Mouse (Mus musculus) forebrain, embryonic 16.5 days (tissue): ENCODE data around the gene Dgki. TPM values are rescaled to one million over a fixed set of nuclear protein-coding genes. Genes with fewer than 3 reads are reported as not detected.
A peak's percentile ranks its signal among the peaks of the same experiment; 100 is the strongest.

Experiments
- ATAC-seq: fragments of 200-750 bp; cut with Nextera tagmentation; 2 replicates; pipeline ENCODE4 v1.8.0; 2017; ENCODE audit warnings: mild to moderate bottlenecking, moderate library complexity
- H3K27ac ChIP-seq: fragments of 300-500 bp; sonication (generic); 2 replicates; pipeline ENCODE4 v1.5.1; 2014; ENCODE audit warnings: low read length, control low read depth
- H3K27me3 ChIP-seq: fragments of 300-500 bp; sonication (generic); replicated peaks from 2 replicates; pipeline ENCODE4 v1.6.1; 2014; ENCODE audit warnings: low read length; ENCODE audit not compliant: control insufficient read depth, insufficient read depth
- H3K36me3 ChIP-seq: fragments of 300-500 bp; sonication (generic); 2 replicates; pipeline ENCODE4 v1.6.1; 2014; ENCODE audit not compliant: control insufficient read depth, insufficient read depth
- H3K4me1 ChIP-seq: fragments of 300-500 bp; sonication (generic); replicated peaks from 2 replicates; pipeline ENCODE4 v1.6.1; 2014; ENCODE audit warnings: low read length; ENCODE audit not compliant: control insufficient read depth, insufficient read depth
- H3K4me2 ChIP-seq: fragments of 300-500 bp; sonication (generic); 2 replicates; pipeline ENCODE4 v1.6.1; 2014; ENCODE audit warnings: mild to moderate bottlenecking, low read length, control low read depth
- H3K4me3 ChIP-seq: fragments of 300-500 bp; sonication (generic); replicated peaks from 2 replicates; pipeline ENCODE4 v1.5.1; 2014; ENCODE audit warnings: mild to moderate bottlenecking, low read length, control low read depth
- H3K9ac ChIP-seq: fragments of 300-500 bp; sonication (generic); replicated peaks from 2 replicates; pipeline ENCODE4 v1.6.1; 2014; ENCODE audit warnings: low read depth, low read length, control low read depth
- H3K9me3 ChIP-seq: fragments of 300-500 bp; sonication (generic); 2 replicates; pipeline ENCODE4 v1.6.1; 2016; ENCODE audit warnings: low read length; ENCODE audit not compliant: control insufficient read depth
- WGBS: fragments of 180-500 bp; shearing (Covaris S2); extraction: QIAGEN DNeasy Blood & Tissue Kit; methylation state at CpG from one replicate; pipeline ENCODE4 v1.1.7; 2014; 5-methylcytosine and 5-hydroxymethylcytosine counted together
- polyA plus RNA-seq: library from polyadenylated mRNA; unstranded; fragments of >200 nt; fragmentation: Nextera tagmentation; extraction: Ambion mirVana; gene quantifications from 2 replicates; pipeline ENCODE4 v1.2.1, GENCODE M21; 2015

Gene Dgki
- polyA plus RNA-seq, 1 experiment from 2014 or later = 9.6 TPM

GRCm38 (mm10) chr6:37150483-37150882 is 149.5 kb downstream of the Dgki start:
- Histone ChIP-seq H3K9me3 (no peaks in the 10 kb centered on the region), H3K4me2 (no peak overlapping the region), H3K36me3 (no peaks in the 10 kb centered on the region), H3K27ac (no peak overlapping the region), H3K27me3 (no peaks in the 10 kb centered on the region), H3K4me1 (peaks cover 5% of the 10 kb centered on the region; the same call in 1 of the 2 replicates), H3K9ac (no peak overlapping the region), H3K4me3 (no peak overlapping the region)
- WGBS = 67% methylated on average over 2 of the region's 2 CpGs
- ATAC-seq = no peak

GRCm38 (mm10) chr6:37150038-37150437 is 149.9 kb downstream of the Dgki start:
- no peak overlapping the region for H3K4me2 ChIP-seq
- H3K36me3 ChIP-seq = no peaks in the 10 kb centered on the region
- no peak for ATAC-seq
- no peak overlapping the region for H3K9ac ChIP-seq
- H3K27ac ChIP-seq = no peak overlapping the region
- H3K4me1 ChIP-seq = peaks cover 5% of the 10 kb centered on the region; the same call in 1 of the 2 replicates
- no peaks in the 10 kb centered on the region for H3K9me3 ChIP-seq
- no peak overlapping the region for H3K4me3 ChIP-seq
- H3K27me3 ChIP-seq = no peaks in the 10 kb centered on the region
- 89% methylated on average over 4 of the region's 4 CpGs for WGBS

DNA sequence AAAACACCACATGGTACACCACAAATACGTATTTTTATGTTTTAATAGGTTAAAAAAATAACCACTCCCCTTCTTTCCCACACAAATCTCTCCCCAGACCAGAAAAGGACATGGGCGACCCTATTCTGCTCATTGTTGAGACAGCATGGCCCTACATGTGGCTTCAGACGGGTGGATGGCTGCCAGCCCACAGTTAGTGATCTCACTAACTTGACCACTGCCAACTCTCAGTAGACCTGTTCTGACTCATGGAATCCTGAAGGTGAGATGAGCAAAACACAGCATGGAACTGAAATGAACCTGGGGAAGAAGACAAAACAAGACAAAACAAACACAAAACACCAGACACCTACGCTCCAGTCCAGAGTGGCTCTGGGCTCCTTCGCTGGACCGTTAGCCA is 150.8 kb downstream of the Dgki start:
- H3K4me1 ChIP-seq = peaks cover 5% of the 10 kb centered on the region; the same call in 1 of the 2 replicates
- ATAC-seq = no peak
- H3K27me3 ChIP-seq = no peaks in the 10 kb centered on the region
- H3K36me3 ChIP-seq = no peaks in the 10 kb centered on the region
- H3K27ac ChIP-seq = no peak overlapping the region
- no peak overlapping the region for H3K4me2 ChIP-seq
- WGBS = 90% methylated on average over 6 of the region's 6 CpGs
- no peak overlapping the region for H3K9ac ChIP-seq
- H3K9me3 ChIP-seq = no peaks in the 10 kb centered on the region
- no peak overlapping the region for H3K4me3 ChIP-seq

GRCm38 (mm10) chr6:37147431-37148022 is 152.5 kb downstream of the Dgki start:
- 96% methylated on average over 4 of the region's 4 CpGs for WGBS
- no peak overlapping the region for H3K27ac ChIP-seq

DNA sequence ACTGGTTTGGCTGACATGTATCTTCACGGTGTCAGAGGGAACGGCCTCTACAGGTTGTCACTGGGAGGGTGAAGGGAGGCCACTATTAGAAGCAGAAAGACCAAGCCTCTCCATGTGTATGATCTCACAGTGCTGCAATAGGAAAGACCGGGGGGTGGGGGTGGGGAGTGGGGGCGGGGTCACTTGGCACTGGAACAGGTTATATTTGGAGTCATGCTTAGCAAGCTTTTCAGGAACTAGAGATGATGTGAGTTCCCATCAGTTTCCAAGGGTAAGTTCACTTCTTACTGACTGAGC is 156.2 kb downstream of the Dgki start:
- 0 out of 2 replicates have a peak, but pooled peaks have one; percentile 29 for ATAC-seq
- H3K27ac ChIP-seq = peak overlapping the region; percentile 63; the same call in 1 of the 2 replicates
- H3K9ac ChIP-seq = no peak overlapping the region
- peaks cover 12% of the 10 kb centered on the region for H3K4me1 ChIP-seq
- no peak overlapping the region for H3K4me3 ChIP-seq
- no peaks in the 10 kb centered on the region for H3K36me3 ChIP-seq
- H3K9me3 ChIP-seq = no peaks in the 10 kb centered on the region
- no peaks in the 10 kb centered on the region for H3K27me3 ChIP-seq
- H3K4me2 ChIP-seq = no peak overlapping the region
- 49% methylated on average over 4 of the region's 4 CpGs for WGBS

More at GRCm38 (mm10) chr6:37147431-37148022, 152.5 kb downstream of the Dgki start:
- Histone ChIP-seq H3K27me3 (no peaks in the 10 kb centered on the region), H3K9ac (no peak overlapping the region), H3K36me3 (no peaks in the 10 kb centered on the region), H3K4me3 (no peak overlapping the region), H3K9me3 (no peaks in the 10 kb centered on the region), H3K4me1 (peaks cover 17% of the 10 kb centered on the region), H3K4me2 (no peak overlapping the region)
- ATAC-seq = no peak

DNA sequence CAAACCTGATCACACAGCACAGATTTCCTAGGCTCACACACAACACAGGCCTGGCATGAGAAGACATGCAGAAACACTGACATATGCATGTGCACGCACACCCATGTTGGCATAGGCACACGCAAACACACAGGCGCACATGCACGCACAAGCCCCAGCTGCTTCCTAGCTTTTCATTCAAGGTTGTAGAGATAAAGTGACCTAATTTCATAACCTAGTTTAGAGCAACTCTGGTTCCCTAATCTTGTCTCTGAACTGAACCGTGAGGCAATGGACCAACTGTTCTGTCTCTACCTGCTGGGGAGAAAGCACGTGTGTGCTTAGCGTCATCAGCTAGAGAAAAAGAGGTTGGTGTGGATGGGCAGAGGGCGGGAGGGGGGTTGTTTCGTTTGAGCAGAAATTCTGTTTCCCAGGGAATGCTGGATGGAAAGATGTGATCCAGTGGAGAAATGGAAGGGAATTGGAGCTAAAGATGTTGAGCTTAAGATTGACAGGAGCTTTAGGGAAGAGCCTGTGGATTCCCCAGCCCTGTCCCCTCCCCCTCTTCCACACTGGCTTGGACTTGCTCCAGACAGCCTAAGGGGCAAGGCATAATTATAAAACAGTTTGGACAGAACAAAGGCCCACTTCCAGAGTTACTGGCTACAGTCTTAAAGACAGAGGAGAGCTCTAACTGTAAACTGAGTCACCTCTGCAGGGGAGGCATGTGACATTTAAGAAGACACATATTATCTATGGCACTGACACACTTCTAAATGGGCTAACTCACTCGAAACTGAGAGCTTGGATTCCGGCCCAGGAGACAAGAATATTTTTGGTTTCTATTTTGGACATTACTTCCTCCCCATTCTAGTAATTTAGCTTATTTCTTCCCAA is 156.8 kb downstream of the Dgki start:
- Histone ChIP-seq H3K4me3 (no peak overlapping the region), H3K4me1 (peaks cover 12% of the 10 kb centered on the region), H3K36me3 (no peaks in the 10 kb centered on the region), H3K9me3 (no peaks in the 10 kb centered on the region), H3K9ac (no peak overlapping the region), H3K4me2 (no peak overlapping the region), H3K27me3 (no peaks in the 10 kb centered on the region), H3K27ac (peak overlapping the region; percentile 63)
- ATAC-seq = peak; percentile 84
- 62% methylated on average over 11 of the region's 11 CpGs for WGBS

GRCm38 (mm10) chr6:37138816-37139215 is 161.2 kb downstream of the Dgki start:
- ATAC-seq = no peak
- H3K4me2 ChIP-seq = no peak overlapping the region
- no peaks in the 10 kb centered on the region for H3K36me3 ChIP-seq

DNA sequence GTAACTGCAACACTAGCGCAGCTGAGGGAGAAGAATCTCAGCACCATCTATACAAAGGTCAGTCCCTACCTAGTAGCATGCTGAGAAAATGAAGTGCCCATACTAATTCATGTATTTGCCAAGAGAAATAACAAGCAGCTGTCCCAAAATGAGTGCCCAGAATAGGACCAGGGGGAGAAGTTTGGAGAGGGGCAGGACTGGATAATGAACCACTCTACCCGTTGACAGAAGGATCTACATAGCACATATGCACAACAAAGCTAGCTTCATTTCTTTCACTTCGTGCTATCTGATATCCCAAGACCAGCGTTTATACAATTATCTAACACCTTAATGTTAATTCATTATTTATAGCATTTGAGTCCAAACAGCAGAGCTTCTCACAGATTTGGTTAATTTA is 168.7 kb downstream of the Dgki start:
- Histone ChIP-seq H3K4me2 (no peak overlapping the region), H3K36me3 (no peaks in the 10 kb centered on the region), H3K27ac (no peak overlapping the region), H3K27me3 (no peaks in the 10 kb centered on the region), H3K9ac (no peak overlapping the region), H3K4me3 (no peak overlapping the region), H3K9me3 (no peaks in the 10 kb centered on the region), H3K4me1 (0 out of 2 replicates have a peak, but pooled peaks cover 3% of the 10 kb centered on the region)
- peak; percentile 85 for ATAC-seq
- 54% methylated on average over 4 of the region's 4 CpGs for WGBS

More at GRCm38 (mm10) chr6:37138816-37139215, 161.2 kb downstream of the Dgki start:
- H3K27ac ChIP-seq = no peak overlapping the region
- no peaks in the 10 kb centered on the region for H3K27me3 ChIP-seq
- H3K9me3 ChIP-seq = no peaks in the 10 kb centered on the region
- H3K9ac ChIP-seq = no peak overlapping the region
- H3K4me1 ChIP-seq = peaks cover 10% of the 10 kb centered on the region
- H3K4me3 ChIP-seq = no peak overlapping the region

DNA sequence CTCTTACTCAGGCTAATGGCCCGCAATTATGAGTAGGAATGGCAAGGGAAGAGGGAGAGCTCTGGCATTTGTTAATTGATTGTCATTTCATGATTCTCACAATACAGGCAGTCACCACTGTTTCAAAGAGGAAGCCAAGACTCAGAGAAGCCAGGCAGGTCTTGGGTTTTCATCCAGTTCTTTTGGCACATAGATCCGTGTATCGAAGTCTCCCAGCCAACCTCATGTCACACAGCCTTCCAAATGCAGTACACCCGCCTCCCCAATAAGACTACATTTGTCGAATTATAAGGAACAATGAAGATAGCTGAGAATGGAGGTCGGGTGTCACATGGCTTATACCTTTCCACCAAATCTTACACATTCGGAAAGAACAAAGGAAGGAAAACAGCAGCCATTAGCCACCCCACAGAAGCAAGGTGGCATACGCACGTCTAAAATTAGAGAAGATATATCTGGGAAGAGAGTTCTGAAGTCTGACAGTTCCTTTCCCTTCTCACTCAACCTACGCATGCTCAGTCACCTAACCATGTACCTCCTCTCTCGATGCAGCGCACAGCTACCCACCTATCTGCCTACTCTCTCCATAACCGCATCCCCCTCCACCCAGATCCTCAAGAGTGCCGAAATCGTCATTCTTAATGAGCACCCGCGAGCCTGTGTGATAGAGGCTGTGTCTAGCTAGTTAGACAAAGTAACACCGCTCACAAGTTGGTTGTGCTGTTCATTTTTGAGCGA is 179.4 kb downstream of the Dgki start:
- H3K36me3 ChIP-seq = no peaks in the 10 kb centered on the region
- no peak overlapping the region for H3K4me2 ChIP-seq
- H3K27ac ChIP-seq = 0 out of 2 replicates have a peak overlapping the region, but pooled peaks have one; percentile 8
- 80% methylated on average over 19 of the region's 19 CpGs for WGBS
- H3K4me1 ChIP-seq = no peaks in the 10 kb centered on the region; the same call in 1 of the 2 replicates
- H3K9ac ChIP-seq = no peak overlapping the region
- ATAC-seq = peak; percentile 70
- H3K4me3 ChIP-seq = no peak overlapping the region
- H3K27me3 ChIP-seq = no peaks in the 10 kb centered on the region
- no peaks in the 10 kb centered on the region for H3K9me3 ChIP-seq
